Mouse (Mus musculus): ENCODE results near the gene Galnt7. TPM values are rescaled to one million over a fixed set of nuclear protein-coding genes. Genes with fewer than 3 reads are reported as not detected.

The Galnt7 gene
- total RNA-seq, 2 experiments from 2014 or later: 2.3 to 3.3 TPM

- intact Hi-C loops (cut with DNase I): no loop called here
- no peak for DNase-seq
Observed at GRCm38 (mm10) chr8:57588604-57589003, 64.2 kb downstream of the Galnt7 start.

- no peak for DNase-seq
- intact Hi-C loops (cut with DNase I): no loop called here
Observed at GRCm38 (mm10) chr8:57586667-57587066, 66.2 kb downstream of the Galnt7 start.

- no peak for DNase-seq
- intact Hi-C loops (cut with DNase I): no loop called here
Observed at GRCm38 (mm10) chr8:57585831-57586230, 67.0 kb downstream of the Galnt7 start.

GRCm38 (mm10) chr8:57585128-57585442 lies 67.7 kb downstream of the Galnt7 start:
- DNase-seq: no peak
- intact Hi-C loops (cut with DNase I): no loop called here

- DNase-seq: no peak
- intact Hi-C loops (cut with DNase I): no loop called here
Observed at GRCm38 (mm10) chr8:57584416-57585127, 68.3 kb downstream of the Galnt7 start.

- DNase-seq: peak in 1 of 2 experiments; percentile 25
- intact Hi-C loops (cut with DNase I): loop anchor here (5.0 kb wide), 1 partner anchor 72 kb away; the partner anchor contains the start of gene Galnt7
Observed at GRCm38 (mm10) chr8:57579845-57580244, 73.0 kb downstream of the Galnt7 start.

GRCm38 (mm10) chr8:57577301-57577700 lies 75.5 kb downstream of the Galnt7 start:
- no peak for DNase-seq
- intact Hi-C loops (cut with DNase I): loop anchor here (5.0 kb wide), 1 partner anchor 75 kb away; the partner anchor contains the start of gene Galnt7

GRCm38 (mm10) chr8:57576238-57576637 lies 76.6 kb downstream of the Galnt7 start:
- DNase-seq: peak in 1 of 2 experiments; percentile 39
- intact Hi-C loops (cut with DNase I): loop anchor here (5.0 kb wide), 1 partner anchor 76 kb away; the partner anchor contains the start of gene Galnt7

GRCm38 (mm10) chr8:57575336-57575735 lies 77.5 kb downstream of the Galnt7 start:
- DNase-seq: no peak
- intact Hi-C loops (cut with DNase I): loop anchor here (2.0 to 5.0 kb wide), 2 partner anchors 77 to 217 kb away; partner anchors contain the start of gene Galnt7

GRCm38 (mm10) chr8:57574398-57574797 lies 78.4 kb downstream of the Galnt7 start:
- peak; percentile 59 to 65 for DNase-seq
- intact Hi-C loops (cut with DNase I): loop anchor here (2.0 kb wide), 1 partner anchor 218 kb away; no protein-coding TSS in a partner anchor

- no peak for DNase-seq
- intact Hi-C loops (cut with DNase I): loop anchor here (2.0 kb wide), 1 partner anchor 219 kb away; no protein-coding TSS in a partner anchor
Observed at GRCm38 (mm10) chr8:57573844-57574243, 79.0 kb downstream of the Galnt7 start.

- intact Hi-C loops (cut with DNase I): no loop called here
- no peak for DNase-seq
Observed at GRCm38 (mm10) chr8:57569886-57570285, 82.9 kb downstream of the Galnt7 start.

- intact Hi-C loops (cut with DNase I): no loop called here
Observed at GRCm38 (mm10) chr8:57569400-57569795, 83.4 kb downstream of the Galnt7 start.

GRCm38 (mm10) chr8:57568633-57569399 lies 84.0 kb downstream of the Galnt7 start:
- intact Hi-C loops (cut with DNase I): no loop called here
- no peak for DNase-seq

More at GRCm38 (mm10) chr8:57569400-57569795, 83.4 kb downstream of the Galnt7 start:
- no peak for DNase-seq

- intact Hi-C loops (cut with DNase I): no loop called here
- no peak for DNase-seq
Observed at GRCm38 (mm10) chr8:57567998-57568397, 84.8 kb downstream of the Galnt7 start.

- DNase-seq: no peak
- intact Hi-C loops (cut with DNase I): no loop called here
Observed at GRCm38 (mm10) chr8:57565039-57565438, 87.8 kb downstream of the Galnt7 start.

GRCm38 (mm10) chr8:57563726-57564125 lies 89.1 kb downstream of the Galnt7 start:
- DNase-seq: no peak

GRCm38 (mm10) chr8:57562741-57563140 lies 90.1 kb downstream of the Galnt7 start:
- no peak for DNase-seq
- intact Hi-C loops (cut with DNase I): no loop called here

More at GRCm38 (mm10) chr8:57563726-57564125, 89.1 kb downstream of the Galnt7 start:
- intact Hi-C loops (cut with DNase I): no loop called here

GRCm38 (mm10) chr8:57560926-57561325 lies 91.9 kb downstream of the Galnt7 start:
- DNase-seq: no peak
- intact Hi-C loops (cut with DNase I): no loop called here

- DNase-seq: no peak
- intact Hi-C loops (cut with DNase I): no loop called here
Observed at GRCm38 (mm10) chr8:57552102-57553032, 100.5 kb downstream of the Galnt7 start.
